Mouse (Mus musculus): Measurements from ENCODE around the gene Myo18b. TPM values are rescaled to one million over a fixed set of nuclear protein-coding genes. Genes with fewer than 3 reads are reported as not detected.

Myo18b gene
- 0.05 and 0.09 TPM in 2 replicates for polyA plus RNA-seq (2015; fragmentation: Nextera tagmentation; extraction: Ambion mirVana)

GRCm38 (mm10) chr5:112895674-112896654, at the start of gene Myo18b:
Gene Myo18b (minus strand): TSS chr5:112896362.
- DNase-seq (ENCODE audit: low spot score) = no peak

DNA sequence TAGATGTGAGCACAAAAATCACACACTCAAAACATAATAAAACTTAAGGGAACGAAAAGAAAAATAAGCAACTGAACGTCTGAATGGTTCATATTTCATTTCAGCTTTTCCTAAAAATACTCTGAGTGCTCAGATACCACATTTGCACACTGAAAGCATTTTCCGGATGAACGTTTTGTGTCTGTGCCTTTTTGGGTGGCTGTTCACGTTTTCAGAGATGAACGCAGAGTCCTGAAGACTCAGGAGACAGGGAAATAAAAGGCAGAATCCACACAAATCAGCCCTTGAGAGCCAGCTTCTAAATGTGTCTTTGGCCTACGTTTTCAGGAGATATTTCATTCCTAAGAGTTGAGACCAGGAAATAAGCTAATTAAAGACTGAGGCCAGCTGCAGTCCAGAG, 49.8 kb upstream of the Myo18b start:
- DNase-seq (ENCODE audit: low spot score) = no peak

DNA sequence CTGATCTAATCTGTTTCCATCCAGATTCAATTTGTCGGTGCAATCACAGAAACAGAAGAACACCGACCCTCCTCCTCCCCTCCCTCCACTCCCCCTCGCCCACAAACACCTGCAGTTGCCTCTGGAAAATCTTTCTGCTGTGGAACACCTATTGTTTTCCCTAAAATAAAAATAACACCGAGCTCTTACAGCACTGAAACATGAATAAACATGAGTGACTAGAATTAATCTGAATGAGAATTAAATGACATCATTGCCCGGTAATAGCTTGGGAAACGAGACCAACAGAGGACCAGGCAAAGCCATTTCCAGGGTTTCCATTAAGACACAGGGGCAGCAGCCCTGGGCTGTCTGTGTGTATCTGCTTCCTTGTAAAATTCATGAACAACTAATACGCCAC, 46.1 kb upstream of the Myo18b start:
- DNase-seq (ENCODE audit: low spot score) = no peak

GRCm38 (mm10) chr5:112941001-112941400, 44.8 kb upstream of the Myo18b start:
- no peak for DNase-seq (ENCODE audit: low spot score)

GRCm38 (mm10) chr5:112936632-112937031, 40.5 kb upstream of the Myo18b start:
- DNase-seq (ENCODE audit: low spot score) = no peak

- no peak for DNase-seq (ENCODE audit: low spot score)
These were observed 39.3 kb upstream of the Myo18b start for GRCm38 (mm10) chr5:112935436-112935835.

DNA sequence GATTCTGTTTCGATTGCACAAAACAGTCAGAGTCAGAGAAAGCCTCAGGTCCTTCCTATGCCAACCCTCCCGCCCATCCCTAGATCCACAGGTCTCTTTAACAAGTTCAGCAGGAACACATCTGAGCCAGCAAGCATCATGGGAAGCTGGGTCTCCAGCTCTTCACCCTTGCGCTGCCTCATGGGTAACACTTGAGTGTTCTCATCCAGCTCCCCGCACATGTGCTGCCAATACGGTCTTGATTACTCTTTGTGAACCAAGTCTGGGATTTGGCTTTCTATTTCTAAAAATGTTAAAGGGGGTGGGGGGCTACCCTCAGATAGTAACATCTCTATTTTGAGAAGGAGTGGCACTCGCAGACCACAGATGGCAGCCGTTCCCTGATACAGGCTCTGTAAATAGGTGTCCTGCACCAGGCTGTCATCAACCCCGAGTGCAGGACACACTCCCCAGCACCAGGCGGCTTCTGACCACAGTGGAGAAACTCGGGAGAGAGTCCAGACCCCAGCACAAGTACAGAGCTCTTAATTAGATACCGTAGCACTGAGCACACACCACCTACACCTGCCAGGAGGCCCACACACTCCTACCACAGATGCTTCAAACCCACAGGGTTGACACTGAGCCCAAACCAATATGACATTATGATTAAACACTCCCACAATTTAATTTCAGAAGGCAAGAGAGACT, 36.9 kb upstream of the Myo18b start:
- no peak for DNase-seq (ENCODE audit: low spot score)

DNA sequence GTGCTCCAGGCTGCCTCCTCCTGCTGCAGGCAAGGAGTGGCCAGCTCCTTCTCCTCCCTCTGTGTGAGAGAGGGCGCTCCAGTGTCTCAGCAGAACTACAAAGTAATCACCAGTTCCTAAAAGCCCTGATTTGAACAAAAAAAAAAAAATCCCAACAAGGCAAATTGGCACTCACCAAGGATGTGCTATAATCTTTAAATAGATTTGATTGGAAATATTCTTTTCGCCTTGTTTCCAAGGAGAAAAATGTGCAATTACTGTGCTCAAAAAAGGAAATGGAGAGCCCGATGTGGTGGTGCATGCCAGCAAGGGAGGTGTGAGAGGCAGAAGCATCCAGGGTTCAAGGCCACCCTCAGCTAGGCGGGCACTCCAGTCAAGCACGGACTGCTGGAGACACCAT, 35.7 kb upstream of the Myo18b start:
- DNase-seq (ENCODE audit: low spot score) = no peak

DNA sequence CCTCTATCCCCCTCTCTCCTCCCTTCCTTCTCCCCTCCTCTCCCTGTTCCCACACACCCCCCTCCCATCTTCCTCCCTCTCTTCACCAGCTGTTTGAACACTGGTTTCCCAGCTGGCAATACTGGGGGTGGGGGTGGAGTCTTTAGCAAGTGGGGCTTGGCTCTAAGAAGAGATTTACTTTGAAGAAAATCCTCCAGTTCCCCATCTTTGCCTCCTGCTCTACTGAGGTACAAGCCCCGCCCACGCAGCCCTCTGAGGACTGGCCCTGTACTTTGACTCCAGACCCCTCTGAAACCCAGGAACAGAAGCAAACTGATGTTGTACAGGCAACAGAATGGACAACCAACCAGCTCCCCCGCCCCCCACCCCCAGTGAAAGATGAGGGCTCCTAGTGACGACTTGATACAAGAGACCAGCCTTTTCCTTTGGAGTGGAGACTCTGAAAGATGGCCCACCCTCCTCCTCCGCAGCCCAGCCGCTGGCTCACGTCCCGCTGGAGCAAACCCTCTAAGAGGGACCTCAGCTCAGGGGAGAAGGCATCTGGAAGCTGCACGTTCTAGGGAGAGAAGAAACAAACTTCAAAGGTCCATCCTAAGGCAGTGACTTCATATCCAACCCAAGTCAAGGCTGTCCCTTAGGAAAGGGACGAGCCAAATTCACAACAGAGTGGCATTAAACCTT, 32.2 kb upstream of the Myo18b start:
- DNase-seq (ENCODE audit: low spot score) = no peak

- no peak for DNase-seq (ENCODE audit: low spot score)
These were observed 29.3 kb upstream of the Myo18b start for GRCm38 (mm10) chr5:112925422-112925821.

DNA sequence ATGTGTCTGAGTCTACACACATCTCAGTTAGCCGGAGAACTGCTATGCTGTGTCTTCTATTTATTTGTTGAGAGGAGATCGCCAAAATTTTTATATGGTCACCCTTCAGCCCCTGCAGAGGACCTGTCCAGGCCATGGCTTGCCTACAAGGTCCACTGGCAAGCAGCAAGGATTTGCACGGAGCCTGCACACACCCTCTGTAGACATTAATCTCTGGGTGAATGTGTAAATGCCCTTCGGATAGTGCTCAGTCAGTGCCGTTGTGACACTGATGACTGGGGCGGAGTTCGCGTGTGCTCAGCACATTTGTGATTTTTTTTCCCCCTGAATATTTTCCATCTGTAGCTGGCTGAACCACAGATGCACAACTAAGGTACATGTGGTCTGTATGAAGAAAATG, 28.6 kb upstream of the Myo18b start:
- no peak for DNase-seq (ENCODE audit: low spot score)

GRCm38 (mm10) chr5:112923841-112924240, 27.7 kb upstream of the Myo18b start:
- no peak for DNase-seq (ENCODE audit: low spot score)

DNA sequence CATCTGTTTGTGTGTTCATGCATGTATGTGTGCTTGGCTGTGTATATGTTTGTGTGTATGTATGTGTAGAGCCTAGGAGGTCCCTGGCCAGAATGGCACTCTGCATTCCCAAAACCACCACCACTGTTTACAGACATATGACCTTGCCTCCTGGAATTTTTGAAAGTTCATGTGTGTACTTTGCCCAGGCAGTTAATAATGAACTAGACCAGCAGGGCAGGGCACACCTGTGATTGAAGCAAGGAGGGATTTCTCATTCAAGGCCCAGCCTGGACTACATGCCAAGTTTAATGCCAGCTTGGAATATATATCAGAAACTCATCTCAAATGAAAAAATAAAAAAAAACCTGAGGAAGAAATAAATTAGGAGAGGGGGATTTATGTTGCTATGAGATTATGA, 25.8 kb upstream of the Myo18b start:
- no peak for DNase-seq (ENCODE audit: low spot score)

- no peak for DNase-seq (ENCODE audit: low spot score)
These were observed 14.2 kb upstream of the Myo18b start for GRCm38 (mm10) chr5:112910381-112910780.

GRCm38 (mm10) chr5:112908169-112908614, 12.0 kb upstream of the Myo18b start:
- no peak for DNase-seq (ENCODE audit: low spot score)

DNA sequence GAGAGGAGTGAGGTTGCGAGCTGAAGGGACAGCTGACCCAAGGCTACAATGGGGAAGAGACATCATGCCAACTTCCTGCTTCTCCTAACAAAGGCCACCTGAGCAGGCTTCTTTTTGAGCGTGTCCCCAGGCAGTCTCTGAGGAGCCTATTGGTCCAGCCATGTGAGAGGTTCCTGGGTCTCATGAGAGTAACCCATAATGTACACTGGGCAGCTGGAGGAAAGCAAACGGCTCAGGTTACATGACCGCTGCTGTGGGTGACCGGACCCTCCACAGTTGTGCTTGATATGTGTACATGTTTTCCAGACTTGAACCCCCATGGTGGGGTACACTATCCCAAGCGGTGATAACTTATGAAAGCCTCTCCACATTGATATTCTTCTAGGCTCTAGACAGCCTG, 11.3 kb upstream of the Myo18b start:
- DNase-seq (ENCODE audit: low spot score) = no peak

GRCm38 (mm10) chr5:112893462-112894060, 2.6 kb downstream of the Myo18b start:
- no peak for DNase-seq (ENCODE audit: low spot score)

- no peak for DNase-seq (ENCODE audit: low spot score)
These were observed 3.8 kb downstream of the Myo18b start for GRCm38 (mm10) chr5:112892411-112892810.

DNA sequence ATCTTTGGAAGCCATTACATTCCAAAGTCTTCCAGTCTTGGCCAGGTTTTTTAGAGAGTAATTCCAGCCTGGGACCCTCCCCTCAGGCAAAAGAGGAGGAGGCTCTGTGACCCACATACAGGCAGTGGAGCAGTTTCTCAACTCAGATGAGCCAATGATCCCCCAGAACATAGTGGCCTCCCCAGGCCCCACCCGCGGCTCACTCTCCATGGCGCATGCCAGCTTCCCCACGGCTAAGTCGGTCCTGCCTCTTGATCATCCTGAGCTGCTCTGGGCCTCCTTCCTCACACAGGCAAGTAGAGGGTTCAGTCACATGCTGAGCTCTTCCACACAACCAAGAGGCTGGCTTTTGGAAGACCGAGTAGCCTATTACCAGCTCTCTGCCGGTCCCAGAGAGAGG, 7.5 kb downstream of the Myo18b start:
- no peak for DNase-seq (ENCODE audit: low spot score)

DNA sequence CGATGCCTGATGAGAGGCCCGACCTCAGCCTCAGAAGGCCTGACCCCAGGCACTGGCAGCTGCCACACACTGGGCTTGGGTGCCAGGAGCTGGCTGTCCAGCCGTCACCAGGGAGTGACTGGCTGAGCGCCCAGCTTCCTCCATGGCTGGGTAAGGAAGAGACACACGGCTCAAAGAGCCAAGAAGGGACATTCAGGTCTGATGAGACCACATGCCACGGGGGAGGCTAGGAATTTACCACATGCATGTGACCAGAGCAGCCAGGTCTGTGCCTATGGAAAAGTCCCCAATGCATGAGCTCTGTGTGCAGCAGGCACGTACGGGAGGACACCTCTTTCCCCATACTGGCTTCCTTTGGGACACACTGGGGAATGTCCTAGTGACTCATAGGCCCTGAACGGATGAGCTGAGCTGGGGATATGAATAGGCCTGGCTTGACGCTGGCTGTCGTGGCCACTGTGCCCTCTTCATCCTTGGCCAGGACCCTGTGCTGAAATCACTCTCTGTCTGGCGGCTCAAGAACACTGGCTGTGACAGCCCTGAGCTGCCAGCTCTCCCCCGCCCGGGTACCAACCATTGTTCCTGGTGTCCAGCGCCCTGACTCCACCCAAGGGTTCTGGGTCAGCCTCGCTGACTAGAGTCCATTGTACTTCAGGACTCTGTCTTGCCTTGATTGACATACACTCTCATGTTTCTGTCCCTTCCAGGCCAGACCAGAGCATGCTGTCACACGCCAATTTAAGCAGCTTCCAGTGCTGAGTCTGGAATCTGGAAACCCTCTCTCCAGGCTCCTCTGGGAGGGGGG, 9.3 kb downstream of the Myo18b start:
- DNase-seq (ENCODE audit: low spot score) = no peak
